Mouse (Mus musculus) neural tube, embryonic 11.5 days (tissue): ENCODE measurements around the gene Fam126b. TPM values are rescaled to one million over a fixed set of nuclear protein-coding genes. Genes with fewer than 3 reads are reported as not detected.

ENCODE experiments used
- ATAC-seq: fragments of 200-750 bp; cut with Nextera tagmentation; 2 replicates; pipeline ENCODE4 v1.8.0; 2017; ENCODE audit warnings: moderate number of reproducible peaks, mild to moderate bottlenecking, moderate TSS enrichment, moderate library complexity; ENCODE audit not compliant: insufficient read depth, low FRiP score, low TSS enrichment
- DNase-seq: peaks from one replicate; pipeline ENCODE4 v3.0.0-alpha.2; 2015; ENCODE audit warnings: low spot score
- H3K27ac ChIP-seq: fragments of 300-500 bp; sonication (generic); 2 replicates; pipeline ENCODE4 v1.5.1; 2014; ENCODE audit warnings: low read depth, mild to moderate bottlenecking, low read length
- H3K27me3 ChIP-seq: fragments of 300-500 bp; sonication (generic); 2 replicates; pipeline ENCODE4 v1.6.1; 2014; ENCODE audit warnings: mild to moderate bottlenecking, low read length, mixed read lengths; ENCODE audit not compliant: control insufficient read depth, insufficient read depth
- H3K36me3 ChIP-seq: fragments of 300-500 bp; sonication (generic); 2 replicates; pipeline ENCODE4 v1.6.1; 2014; ENCODE audit warnings: mild to moderate bottlenecking, low read length, moderate library complexity, mixed read lengths; ENCODE audit not compliant: control insufficient read depth, insufficient read depth
- H3K4me1 ChIP-seq: fragments of 300-500 bp; sonication (generic); 2 replicates; pipeline ENCODE4 v1.6.1; 2014; ENCODE audit warnings: low read length, mixed read lengths; ENCODE audit not compliant: control insufficient read depth, insufficient read depth
- H3K4me2 ChIP-seq: fragments of 300-500 bp; sonication (generic); 2 replicates; pipeline ENCODE4 v1.6.1; 2014; ENCODE audit warnings: low read depth, mild to moderate bottlenecking, moderate library complexity
- H3K4me3 ChIP-seq: fragments of 300-500 bp; sonication (generic); 2 replicates; pipeline ENCODE4 v1.5.1; 2014; ENCODE audit warnings: low read depth, low read length
- H3K9ac ChIP-seq: fragments of 300-500 bp; sonication (generic); 2 replicates; pipeline ENCODE4 v1.6.1; 2014; ENCODE audit warnings: mild to moderate bottlenecking, low read length
- H3K9me3 ChIP-seq: fragments of 300-500 bp; sonication (generic); 2 replicates; pipeline ENCODE4 v1.6.1; 2016; ENCODE audit warnings: low read length; ENCODE audit not compliant: control insufficient read depth
- WGBS: fragments of 180-500 bp; shearing (Covaris S2); extraction: QIAGEN DNeasy Blood & Tissue Kit; methylation state at CpG from one replicate; pipeline ENCODE4 v1.1.7; 2014; 5-methylcytosine and 5-hydroxymethylcytosine counted together
- polyA plus RNA-seq: library from polyadenylated mRNA; unstranded; fragments of >200 nt; fragmentation: Nextera tagmentation; extraction: Ambion mirVana; gene quantifications from 2 replicates; pipeline ENCODE4 v1.2.1, GENCODE M21; 2014

Fam126b gene
- polyA plus RNA-seq, 1 experiment from 2014 or later, result 7.0 TPM

DNA sequence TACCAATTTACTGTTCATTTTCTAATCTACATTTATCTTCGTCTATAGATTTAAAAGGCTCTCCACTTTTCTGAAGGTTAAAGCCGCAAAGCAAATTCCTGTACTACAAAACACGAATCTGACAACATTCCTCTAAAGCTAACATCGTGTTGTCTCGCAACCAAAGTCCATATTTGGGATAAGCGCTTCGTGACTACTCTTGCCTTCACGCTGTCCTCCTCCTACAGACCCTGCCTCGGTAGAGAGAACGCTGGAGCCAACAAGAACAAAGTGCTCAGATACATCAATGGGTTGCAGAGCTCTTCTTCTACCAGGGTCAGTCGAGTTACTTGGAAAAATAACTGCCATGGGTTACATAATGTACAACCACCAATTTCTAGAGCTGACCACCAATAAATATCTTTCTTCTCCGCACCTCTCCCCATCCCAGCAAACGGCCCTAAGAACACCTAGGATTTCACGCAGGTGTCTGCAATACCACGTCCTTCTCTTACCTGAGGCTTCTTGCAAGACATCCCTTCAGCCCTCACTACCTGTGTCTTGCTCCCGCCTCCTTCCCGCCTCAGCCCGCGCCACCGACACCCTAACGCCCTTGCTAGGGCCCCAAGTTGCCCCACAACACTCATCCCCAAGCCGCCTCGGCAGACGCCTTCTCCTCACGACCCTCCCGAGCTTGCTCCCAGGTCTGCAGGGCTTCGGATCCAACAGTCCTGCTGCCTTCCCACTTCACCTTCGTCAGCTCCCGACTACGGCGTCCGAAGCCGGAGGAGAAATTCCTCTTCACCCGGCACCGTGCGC is 551 bp downstream of the Fam126b start:
- no peak for DNase-seq
- H3K4me3 ChIP-seq, result peak overlapping the region; percentile 78
- H3K9me3 ChIP-seq, result no peaks in the 10 kb centered on the region
- no peaks in the 10 kb centered on the region for H3K4me1 ChIP-seq
- WGBS, result 7% methylated on average over 35 of the region's 36 CpGs
- H3K4me2 ChIP-seq, result peak overlapping the region; percentile 58
- ATAC-seq, result peak; percentile 77
- peak overlapping the region; percentile 64 for H3K9ac ChIP-seq
- H3K27ac ChIP-seq, result no peak overlapping the region
- H3K36me3 ChIP-seq, result no peaks in the 10 kb centered on the region
- no peaks in the 10 kb centered on the region for H3K27me3 ChIP-seq

DNA sequence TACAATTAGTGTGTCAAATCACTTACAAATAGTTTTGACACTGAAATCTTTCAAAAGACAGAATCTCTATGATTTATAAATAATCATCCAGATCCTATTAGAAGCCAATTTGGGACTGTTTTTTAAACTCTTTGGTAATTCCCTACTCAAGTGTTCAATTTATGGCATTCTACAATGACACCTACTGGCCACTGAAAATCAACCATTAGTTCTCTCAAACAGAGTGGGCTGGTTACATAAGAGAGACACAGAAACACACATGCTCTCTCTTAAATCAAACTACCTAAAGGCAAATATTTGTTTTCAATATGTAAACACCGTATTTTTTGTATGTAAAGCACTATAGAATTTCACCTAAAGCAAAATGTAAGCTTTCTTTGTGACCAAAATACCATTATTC is 1.9 kb downstream of the Fam126b start:
- H3K4me3 ChIP-seq, result no peak overlapping the region
- H3K9me3 ChIP-seq, result no peaks in the 10 kb centered on the region
- ATAC-seq (no peak), DNase-seq (no peak)
- no peaks in the 10 kb centered on the region for H3K27me3 ChIP-seq
- no peaks in the 10 kb centered on the region for H3K36me3 ChIP-seq
- H3K27ac ChIP-seq, result no peak overlapping the region
- H3K4me1 ChIP-seq, result no peaks in the 10 kb centered on the region
- H3K9ac ChIP-seq, result no peak overlapping the region
- H3K4me2 ChIP-seq, result no peak overlapping the region
- WGBS, result 85% methylated on average over 1 of the region's 1 CpGs

GRCm38 (mm10) chr1:58582611-58583010 is 3.5 kb downstream of the Fam126b start:
- H3K4me2 ChIP-seq, result no peak overlapping the region
- no peaks in the 10 kb centered on the region for H3K27me3 ChIP-seq
- H3K4me3 ChIP-seq, result no peak overlapping the region
- no peaks in the 10 kb centered on the region for H3K36me3 ChIP-seq
- ATAC-seq (no peak), DNase-seq (no peak)
- 78% methylated on average over 1 of the region's 1 CpGs for WGBS
- H3K9ac ChIP-seq, result no peak overlapping the region
- H3K9me3 ChIP-seq, result no peaks in the 10 kb centered on the region
- H3K27ac ChIP-seq, result no peak overlapping the region
- H3K4me1 ChIP-seq, result no peaks in the 10 kb centered on the region

- Histone ChIP-seq H3K27ac (no peak overlapping the region), H3K36me3 (no peaks in the 10 kb centered on the region), H3K4me1 (no peaks in the 10 kb centered on the region), H3K4me2 (no peak overlapping the region), H3K9ac (no peak overlapping the region), H3K4me3 (no peak overlapping the region), H3K27me3 (no peaks in the 10 kb centered on the region), H3K9me3 (no peaks in the 10 kb centered on the region)
- no peak for ATAC-seq
- no peak for DNase-seq
- WGBS, result 86% methylated on average over 2 of the region's 2 CpGs
Observed at GRCm38 (mm10) chr1:58579179-58579578, 6.9 kb downstream of the Fam126b start.

- ATAC-seq (no peak), DNase-seq (no peak)
- H3K4me1 ChIP-seq, result no peaks in the 10 kb centered on the region
- H3K27me3 ChIP-seq, result no peaks in the 10 kb centered on the region
- no peak overlapping the region for H3K4me2 ChIP-seq
- H3K9ac ChIP-seq, result no peak overlapping the region
- no peak overlapping the region for H3K27ac ChIP-seq
- no peaks in the 10 kb centered on the region for H3K36me3 ChIP-seq
- WGBS, result 38% methylated on average over 4 of the region's 4 CpGs
- no peak overlapping the region for H3K4me3 ChIP-seq
- no peaks in the 10 kb centered on the region for H3K9me3 ChIP-seq
Observed at GRCm38 (mm10) chr1:58570437-58570836, 15.7 kb downstream of the Fam126b start.

GRCm38 (mm10) chr1:58568456-58569130 is 17.5 kb downstream of the Fam126b start:
- Histone ChIP-seq H3K9ac (no peak overlapping the region), H3K9me3 (no peaks in the 10 kb centered on the region), H3K27me3 (no peaks in the 10 kb centered on the region), H3K4me1 (no peaks in the 10 kb centered on the region), H3K36me3 (no peaks in the 10 kb centered on the region), H3K4me2 (no peak overlapping the region), H3K4me3 (no peak overlapping the region), H3K27ac (no peak overlapping the region)
- DNase-seq, result no peak
- no peak for ATAC-seq

GRCm38 (mm10) chr1:58566621-58567020 is 19.5 kb downstream of the Fam126b start:
- H3K36me3 ChIP-seq, result peaks cover 2% of the 10 kb centered on the region; the same call in 1 of the 2 replicates
- H3K27me3 ChIP-seq, result no peaks in the 10 kb centered on the region

GRCm38 (mm10) chr1:58564981-58565380 is 21.1 kb downstream of the Fam126b start:
- H3K9me3 ChIP-seq, result no peaks in the 10 kb centered on the region
- WGBS, result 83% methylated on average over 5 of the region's 5 CpGs
- DNase-seq (no peak), ATAC-seq (no peak)
- no peak overlapping the region for H3K27ac ChIP-seq
- H3K4me3 ChIP-seq, result no peak overlapping the region
- H3K27me3 ChIP-seq, result no peaks in the 10 kb centered on the region
- peaks cover 2% of the 10 kb centered on the region; the same call in 1 of the 2 replicates for H3K36me3 ChIP-seq
- H3K9ac ChIP-seq, result no peak overlapping the region
- H3K4me2 ChIP-seq, result no peak overlapping the region
- no peaks in the 10 kb centered on the region for H3K4me1 ChIP-seq

More at GRCm38 (mm10) chr1:58566621-58567020, 19.5 kb downstream of the Fam126b start:
- Histone ChIP-seq H3K9me3 (no peaks in the 10 kb centered on the region), H3K4me2 (no peak overlapping the region), H3K4me3 (no peak overlapping the region), H3K4me1 (no peaks in the 10 kb centered on the region), H3K27ac (no peak overlapping the region), H3K9ac (no peak overlapping the region)
- ATAC-seq (no peak), DNase-seq (no peak)

DNA sequence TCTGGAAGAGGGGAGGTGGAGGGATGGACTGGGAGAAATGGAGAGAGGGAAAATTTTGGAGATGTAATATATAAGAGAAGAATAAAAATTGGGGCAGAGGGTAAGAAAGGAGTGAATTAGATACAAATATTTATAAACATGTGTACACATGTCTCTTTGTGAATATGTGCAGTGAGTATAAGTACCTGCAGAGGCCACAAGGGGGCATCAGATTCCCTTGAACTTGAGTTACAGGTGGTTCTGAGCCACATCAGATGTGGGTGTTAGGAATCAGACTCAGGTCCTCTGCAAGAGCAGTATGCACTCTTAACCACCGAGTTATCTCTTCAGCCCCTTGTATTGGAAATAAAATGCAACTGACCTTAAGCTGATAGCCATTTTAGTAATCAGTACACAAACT is 23.7 kb downstream of the Fam126b start:
- WGBS, result 100% methylated on average over 1 of the region's 1 CpGs
- peaks cover 2% of the 10 kb centered on the region; the same call in 1 of the 2 replicates for H3K36me3 ChIP-seq
- no peaks in the 10 kb centered on the region for H3K27me3 ChIP-seq
- DNase-seq (no peak), ATAC-seq (no peak)
- H3K4me3 ChIP-seq, result no peak overlapping the region
- H3K4me2 ChIP-seq, result no peak overlapping the region
- no peak overlapping the region for H3K9ac ChIP-seq
- no peaks in the 10 kb centered on the region for H3K4me1 ChIP-seq
- H3K27ac ChIP-seq, result no peak overlapping the region
- H3K9me3 ChIP-seq, result no peaks in the 10 kb centered on the region
